Mouse (Mus musculus) bone marrow, adult 2 months (tissue): Measurements from ENCODE around the gene Lmntd1.

Source experiments
- CTCF ChIP-seq: fragments of 200-500 bp; IDR thresholded peaks from 2 replicates; pipeline ENCODE4 v1.5.1; 2011; ENCODE audit warnings: low read length, control low read depth; ENCODE audit not compliant: control insufficient read depth, insufficient read depth
- POLR2A ChIP-seq: fragments of 200-500 bp; IDR thresholded peaks from 2 replicates; pipeline ENCODE4 v1.6.1; 2011; ENCODE audit warnings: low read depth, mild to moderate bottlenecking, control low read depth, low read length, borderline replicate concordance; ENCODE audit not compliant: control insufficient read depth

GRCm38 (mm10) chr6:145623141-145623540 is 9.0 kb upstream of the Lmntd1 start:
- TF ChIP-seq CTCF (no peak), POLR2A (no peak)
